Mouse (Mus musculus) midbrain, postnatal 0 days (tissue): ENCODE measurements at regions not wholly inside any gene's neighbourhood (a gene's known extent, or its start where the extent isn't known, plus 50 kb on each side); places are given as distances from the start of the nearest gene placed in this dataset.

Source experiments
- ATAC-seq: fragments of 200-750 bp; cut with Nextera tagmentation; 2 replicates; pipeline ENCODE4 v1.8.0; 2017; ENCODE audit warnings: moderate number of reproducible peaks, mild to moderate bottlenecking, moderate TSS enrichment, moderate library complexity; ENCODE audit not compliant: low FRiP score
- DNase-seq: peaks from one replicate; pipeline ENCODE4 v3.0.0-alpha.2; 2015; ENCODE audit warnings: low spot score
- H3K27ac ChIP-seq: fragments of 300-500 bp; sonication (generic); 2 replicates; pipeline ENCODE4 v1.5.1; 2014; ENCODE audit warnings: low read depth, mild to moderate bottlenecking, low read length, mixed read lengths
- H3K27me3 ChIP-seq: fragments of 300-500 bp; sonication (generic); 2 replicates; pipeline ENCODE4 v1.6.1; 2014; ENCODE audit warnings: low read length, control low read depth, mixed read lengths; ENCODE audit not compliant: insufficient read depth
- H3K36me3 ChIP-seq: fragments of 300-500 bp; sonication (generic); 2 replicates; pipeline ENCODE4 v1.6.1; 2014; ENCODE audit warnings: low read length, control low read depth, mixed read lengths; ENCODE audit not compliant: insufficient read depth
- H3K4me1 ChIP-seq: fragments of 300-500 bp; sonication (generic); 2 replicates; pipeline ENCODE4 v1.6.1; 2014; ENCODE audit warnings: mild to moderate bottlenecking, control low read depth, antibody characterized with exemption, low read length, mixed read lengths; ENCODE audit not compliant: insufficient read depth
- H3K4me2 ChIP-seq: fragments of 300-500 bp; sonication (generic); 2 replicates; pipeline ENCODE4 v1.6.1; 2014; ENCODE audit warnings: low read depth, mild to moderate bottlenecking, low read length, mixed read lengths; ENCODE audit not compliant: poor library complexity, severe bottlenecking
- H3K4me3 ChIP-seq: fragments of 300-500 bp; sonication (generic); 2 replicates; pipeline ENCODE4 v1.5.1; 2014; ENCODE audit warnings: low read depth, mild to moderate bottlenecking, low read length, moderate library complexity
- H3K9ac ChIP-seq: fragments of 300-500 bp; sonication (generic); replicated peaks from 2 replicates; pipeline ENCODE4 v1.6.1; 2014; ENCODE audit warnings: mild to moderate bottlenecking, low read length, moderate library complexity, mixed read lengths; ENCODE audit not compliant: poor library complexity, severe bottlenecking
- H3K9me3 ChIP-seq: fragments of 300-500 bp; sonication (generic); 2 replicates; pipeline ENCODE4 v1.6.1; 2016; ENCODE audit warnings: low read length, control low read depth
- CTCF ChIP-seq: IDR thresholded peaks from 2 replicates; pipeline ENCODE4 v1.5.1; 2016; ENCODE audit warnings: antibody characterized with exemption, mild to moderate bottlenecking
- WGBS: fragments of 180-500 bp; shearing (Covaris S2); extraction: QIAGEN DNeasy Blood & Tissue Kit; methylation state at CpG from one replicate; pipeline ENCODE4 v1.1.7; 2014; 5-methylcytosine and 5-hydroxymethylcytosine counted together

DNA sequence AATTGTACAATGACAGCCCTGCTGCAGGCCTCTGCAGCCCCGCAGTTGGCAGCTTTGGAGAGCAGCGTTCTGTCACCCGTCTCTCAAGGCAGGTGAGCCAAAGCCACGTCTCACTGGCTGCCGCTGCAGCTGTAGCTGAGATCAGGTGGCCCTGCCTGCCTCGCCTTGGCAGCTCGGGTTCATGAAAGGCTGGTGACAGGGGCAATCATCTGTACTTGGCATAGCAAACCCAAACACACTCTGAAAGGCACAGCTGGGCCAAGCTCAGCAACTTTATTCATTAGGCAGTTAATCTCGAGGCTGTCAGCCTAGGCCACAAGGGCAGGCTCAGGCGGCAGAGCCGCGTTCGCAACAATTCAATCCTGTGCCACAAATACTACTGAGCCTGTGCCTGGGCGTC lies 102.0 kb upstream of the Pcdh8 start:
- DNase-seq (peak; percentile 54), ATAC-seq (no peak)
- Histone ChIP-seq H3K27ac (no peak overlapping the region), H3K4me3 (no peak overlapping the region), H3K4me1 (no peaks in the 10 kb centered on the region), H3K9ac (no peak overlapping the region), H3K9me3 (no peaks in the 10 kb centered on the region), H3K36me3 (no peaks in the 10 kb centered on the region), H3K27me3 (no peaks in the 10 kb centered on the region), H3K4me2 (no peak overlapping the region)
- TF ChIP-seq CTCF: no peak
- WGBS: 31% methylated on average over 13 of the region's 13 CpGs

GRCm38 (mm10) chr14:79872430-79872829 lies 101.3 kb upstream of the Pcdh8 start:
- Histone ChIP-seq H3K27ac (no peak overlapping the region), H3K9ac (no peak overlapping the region), H3K36me3 (no peaks in the 10 kb centered on the region), H3K9me3 (no peaks in the 10 kb centered on the region), H3K4me2 (no peak overlapping the region), H3K4me3 (no peak overlapping the region), H3K4me1 (no peaks in the 10 kb centered on the region), H3K27me3 (no peaks in the 10 kb centered on the region)
- 19% methylated on average over 1 of the region's 1 CpGs for WGBS
- TF ChIP-seq CTCF: no peak
- no peak; the same call in 1 of the 2 replicates for ATAC-seq
- peak; percentile 40 for DNase-seq

GRCm38 (mm10) chr14:79869325-79869724 lies 98.2 kb upstream of the Pcdh8 start:
- ATAC-seq: no peak
- Histone ChIP-seq H3K4me3 (no peak overlapping the region), H3K4me2 (no peak overlapping the region), H3K27me3 (no peaks in the 10 kb centered on the region), H3K9ac (no peak overlapping the region), H3K36me3 (no peaks in the 10 kb centered on the region), H3K27ac (no peak overlapping the region), H3K4me1 (no peaks in the 10 kb centered on the region), H3K9me3 (no peaks in the 10 kb centered on the region)
- no peak for TF ChIP-seq CTCF
- WGBS: 96% methylated on average over 1 of the region's 1 CpGs
- DNase-seq: no peak

DNA sequence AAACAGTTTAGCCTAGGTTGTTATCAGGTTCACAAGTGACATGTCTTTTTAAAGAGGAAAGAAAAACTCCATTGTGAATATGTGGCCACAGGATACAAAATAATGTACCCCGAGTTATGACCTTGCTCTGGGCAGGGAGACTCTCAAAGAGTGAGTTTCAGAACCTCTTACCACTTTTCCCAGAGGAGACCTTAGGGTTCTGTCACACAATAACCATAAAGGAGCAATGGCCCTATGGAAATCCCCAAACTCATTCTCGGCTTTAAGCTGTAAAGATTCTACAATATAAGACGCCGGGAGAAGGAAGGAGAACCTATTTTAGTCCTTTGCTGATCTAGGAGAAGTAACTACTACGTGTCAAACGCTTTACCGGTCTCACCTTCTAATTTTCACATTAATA lies 85.1 kb upstream of the Pcdh8 start:
- ATAC-seq (no peak), DNase-seq (no peak)
- H3K4me3 ChIP-seq: no peak overlapping the region
- 93% methylated on average over 7 of the region's 7 CpGs for WGBS
- H3K27me3 ChIP-seq: no peaks in the 10 kb centered on the region
- TF ChIP-seq CTCF: no peak
- no peaks in the 10 kb centered on the region for H3K4me1 ChIP-seq
- no peaks in the 10 kb centered on the region for H3K36me3 ChIP-seq
- H3K9me3 ChIP-seq: no peaks in the 10 kb centered on the region
- no peak overlapping the region for H3K4me2 ChIP-seq
- no peak overlapping the region for H3K9ac ChIP-seq
- no peak overlapping the region for H3K27ac ChIP-seq

DNA sequence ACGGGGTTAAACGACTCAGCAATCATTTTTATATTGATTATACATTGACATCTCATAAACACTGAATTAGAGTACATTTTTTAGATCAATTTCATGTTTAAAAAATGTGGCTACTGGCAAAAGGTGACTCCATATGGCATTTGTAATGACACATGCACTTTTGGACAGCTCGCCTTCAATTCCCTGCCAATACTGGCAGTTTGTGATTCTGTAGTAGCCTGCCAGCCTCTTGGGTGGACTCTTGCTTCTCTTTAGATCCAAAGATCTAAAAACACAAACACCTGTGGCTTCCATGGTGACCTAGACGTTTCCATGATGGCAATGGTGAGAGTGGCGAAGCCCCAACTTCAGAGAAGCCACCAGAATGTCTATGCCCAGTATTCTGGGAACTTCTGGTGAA lies 83.1 kb upstream of the Pcdh8 start:
- no peak overlapping the region for H3K27ac ChIP-seq
- no peaks in the 10 kb centered on the region for H3K27me3 ChIP-seq
- H3K36me3 ChIP-seq: no peaks in the 10 kb centered on the region
- no peaks in the 10 kb centered on the region for H3K9me3 ChIP-seq
- TF ChIP-seq CTCF: no peak
- no peak overlapping the region for H3K9ac ChIP-seq
- ATAC-seq (no peak), DNase-seq (no peak)
- H3K4me2 ChIP-seq: no peak overlapping the region
- 86% methylated on average over 5 of the region's 5 CpGs for WGBS
- peaks cover 4% of the 10 kb centered on the region; the same call in 1 of the 2 replicates for H3K4me1 ChIP-seq
- no peak overlapping the region for H3K4me3 ChIP-seq

GRCm38 (mm10) chr14:79852683-79853082 lies 81.6 kb upstream of the Pcdh8 start:
- no peaks in the 10 kb centered on the region for H3K36me3 ChIP-seq
- peaks cover 4% of the 10 kb centered on the region; the same call in 1 of the 2 replicates for H3K4me1 ChIP-seq
- WGBS: 78% methylated on average over 10 of the region's 10 CpGs
- no peak overlapping the region for H3K4me2 ChIP-seq
- H3K27me3 ChIP-seq: no peaks in the 10 kb centered on the region
- no peaks in the 10 kb centered on the region for H3K9me3 ChIP-seq
- no peak for TF ChIP-seq CTCF
- H3K4me3 ChIP-seq: no peak overlapping the region
- DNase-seq: no peak
- H3K27ac ChIP-seq: no peak overlapping the region
- ATAC-seq: no peak
- no peak overlapping the region for H3K9ac ChIP-seq
